Mouse (Mus musculus): Measurements from ENCODE around the gene Cnot1. TPM values are rescaled to one million over a fixed set of nuclear protein-coding genes. Genes with fewer than 3 reads are reported as not detected.
A peak's percentile ranks its signal among the peaks of the same experiment; 100 is the strongest.

Gene Cnot1
- polyA plus RNA-seq, 1 experiment from 2014 or later = 119 TPM

DNA sequence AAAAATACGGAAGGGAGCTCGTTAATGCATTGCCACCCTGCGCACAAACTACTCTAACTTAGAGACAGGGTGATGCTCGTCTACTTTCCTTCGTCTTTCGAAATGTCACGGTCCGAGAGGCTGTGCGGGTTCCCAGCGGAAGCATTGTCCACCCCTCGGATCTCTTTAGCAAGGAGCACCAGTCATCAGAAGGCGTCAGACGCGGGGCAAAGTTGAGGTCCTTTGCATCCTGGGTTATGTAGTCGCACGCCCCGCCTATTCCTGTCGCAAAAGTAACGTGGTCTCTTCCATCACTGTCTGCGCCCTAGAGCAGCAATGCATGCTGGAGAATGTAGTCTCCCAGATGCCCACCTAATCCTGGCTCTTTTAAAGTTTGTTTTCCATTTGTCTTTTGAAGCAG lies 597 bp upstream of the Cnot1 start:
- ATAC-seq (ENCODE audit: insufficient read depth, low FRiP score, low TSS enrichment) (peak; percentile 91), DNase-seq (ENCODE audit: low spot score) (peak; percentile 91)
- 0% methylated on average over 20 of the region's 20 CpGs for WGBS
- Histone ChIP-seq H3K9ac (ENCODE audit: low read length) (peak overlapping the region; percentile 45), H3K27me3 (ENCODE audit: control insufficient read depth, insufficient read depth, low read length) (no peaks in the 10 kb centered on the region), H3K4me1 (ENCODE audit: control insufficient read depth, insufficient read depth, low read length) (peaks cover 11% of the 10 kb centered on the region), H3K4me2 (ENCODE audit: low read depth) (peak overlapping the region; percentile 68), H3K36me3 (ENCODE audit: control insufficient read depth, insufficient read depth, low read length) (no peaks in the 10 kb centered on the region), H3K9me3 (ENCODE audit: control insufficient read depth, low read length) (no peaks in the 10 kb centered on the region), H3K4me3 (ENCODE audit: low read depth, low read length) (peak overlapping the region; percentile 98), H3K27ac (ENCODE audit: low read depth, low read length) (peak overlapping the region; percentile 84)

DNA sequence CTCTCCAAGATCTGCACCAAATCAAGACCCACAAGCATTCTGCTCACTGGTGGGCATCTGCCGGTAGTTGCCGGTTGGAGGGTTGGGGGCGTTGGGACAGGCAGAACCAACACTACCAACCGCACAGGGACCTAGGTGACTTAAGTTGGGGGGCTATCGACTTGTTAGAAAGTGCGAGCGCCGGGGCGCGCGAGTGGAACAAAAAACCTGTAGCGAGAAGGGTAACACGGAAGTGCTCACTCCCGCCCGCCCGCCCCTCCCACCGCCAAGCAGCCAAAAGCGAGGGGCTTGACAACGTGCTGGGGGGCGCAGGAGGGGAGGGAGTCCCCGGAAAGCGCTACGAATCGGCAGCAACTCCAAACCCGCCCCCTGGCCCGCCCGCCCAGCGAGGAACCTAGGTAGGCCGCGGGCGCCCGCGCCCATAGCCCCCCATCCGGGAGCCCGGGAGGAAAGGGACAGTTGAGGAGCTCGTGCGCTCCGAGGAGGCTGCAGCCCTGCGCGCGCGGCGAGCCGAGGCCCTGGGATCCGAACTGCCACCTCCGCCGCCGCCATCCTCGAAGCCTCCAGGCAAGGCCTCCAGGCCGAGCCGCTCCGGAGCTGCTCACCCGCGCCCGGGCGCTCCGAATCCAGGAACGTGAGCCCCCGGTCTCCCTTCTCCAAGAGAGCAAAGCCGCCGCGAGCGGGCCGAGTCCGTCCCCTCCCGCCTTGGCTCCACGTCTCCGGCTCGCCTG lies 638 bp downstream of the Cnot1 start:
- no peaks in the 10 kb centered on the region for H3K27me3 ChIP-seq (ENCODE audit: control insufficient read depth, insufficient read depth, low read length)
- peak overlapping the region; percentile 92 for H3K4me2 ChIP-seq (ENCODE audit: low read depth)
- peak overlapping the region; percentile 97 for H3K9ac ChIP-seq (ENCODE audit: low read length)
- H3K36me3 ChIP-seq (ENCODE audit: control insufficient read depth, insufficient read depth, low read length) = no peaks in the 10 kb centered on the region
- peak overlapping the region; percentile 98 for H3K4me3 ChIP-seq (ENCODE audit: low read depth, low read length)
- ATAC-seq (ENCODE audit: insufficient read depth, low FRiP score, low TSS enrichment) (peak; percentile 13), DNase-seq (ENCODE audit: low spot score) (peak; percentile 41)
- WGBS = under 1% methylated on average over 52 of the region's 69 CpGs
- H3K4me1 ChIP-seq (ENCODE audit: control insufficient read depth, insufficient read depth, low read length) = peaks cover 11% of the 10 kb centered on the region
- H3K27ac ChIP-seq (ENCODE audit: low read depth, low read length) = peak overlapping the region; percentile 81
- H3K9me3 ChIP-seq (ENCODE audit: control insufficient read depth, low read length) = no peaks in the 10 kb centered on the region

DNA sequence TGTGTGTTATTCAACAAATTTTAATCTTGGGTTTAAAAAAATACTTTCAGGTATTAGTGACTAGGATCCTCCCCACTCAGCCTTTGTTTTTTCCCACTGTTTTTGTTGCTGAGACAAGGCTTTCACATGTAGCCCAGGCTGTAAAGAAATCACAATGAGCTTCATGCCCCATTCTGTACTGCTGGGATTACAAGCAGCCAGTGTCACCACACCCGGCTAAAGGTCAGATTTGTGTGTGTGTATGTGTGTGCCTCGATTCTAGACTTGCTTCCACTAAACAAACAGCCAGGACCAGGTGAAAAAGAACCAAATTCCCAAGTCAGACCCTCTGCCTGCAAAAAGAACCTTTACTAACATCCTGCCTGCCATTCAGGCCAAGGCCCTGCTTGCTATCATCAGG lies 1.8 kb downstream of the Cnot1 start:
- DNase-seq (ENCODE audit: low spot score) (no peak), ATAC-seq (ENCODE audit: insufficient read depth, low FRiP score, low TSS enrichment) (no peak)
- H3K27ac ChIP-seq (ENCODE audit: low read depth, low read length) = no peak overlapping the region
- H3K36me3 ChIP-seq (ENCODE audit: control insufficient read depth, insufficient read depth, low read length) = no peaks in the 10 kb centered on the region
- peak overlapping the region; percentile 97 for H3K9ac ChIP-seq (ENCODE audit: low read length)
- peaks cover 11% of the 10 kb centered on the region for H3K4me1 ChIP-seq (ENCODE audit: control insufficient read depth, insufficient read depth, low read length)
- peak overlapping the region; percentile 92 for H3K4me2 ChIP-seq (ENCODE audit: low read depth)
- WGBS = 73% methylated on average over 2 of the region's 2 CpGs
- peak overlapping the region; percentile 98 for H3K4me3 ChIP-seq (ENCODE audit: low read depth, low read length)
- H3K9me3 ChIP-seq (ENCODE audit: control insufficient read depth, low read length) = no peaks in the 10 kb centered on the region
- no peaks in the 10 kb centered on the region for H3K27me3 ChIP-seq (ENCODE audit: control insufficient read depth, insufficient read depth, low read length)

DNA sequence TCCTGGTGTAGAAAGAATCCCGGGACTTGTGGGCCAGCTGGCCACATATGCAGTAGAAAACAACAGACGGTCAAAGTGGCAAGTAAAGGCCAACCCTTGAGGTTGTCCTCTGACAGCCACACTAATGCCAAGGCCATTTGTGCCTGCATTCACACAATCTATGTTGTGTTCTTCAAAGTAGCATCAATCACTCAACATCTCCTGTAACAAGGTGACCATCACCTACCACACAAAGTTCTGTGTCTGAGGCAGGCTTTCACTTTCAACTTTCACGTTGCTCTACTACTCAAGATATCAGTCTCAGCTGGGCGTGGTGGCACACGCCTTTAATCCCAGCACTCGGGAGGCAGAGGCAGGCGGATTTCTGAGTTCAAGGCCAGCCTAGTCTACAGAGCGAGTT lies 5.0 kb downstream of the Cnot1 start:
- Histone ChIP-seq H3K4me1 (ENCODE audit: control insufficient read depth, insufficient read depth, low read length) (peaks cover 11% of the 10 kb centered on the region), H3K27me3 (ENCODE audit: control insufficient read depth, insufficient read depth, low read length) (no peaks in the 10 kb centered on the region), H3K9me3 (ENCODE audit: control insufficient read depth, low read length) (no peaks in the 10 kb centered on the region), H3K4me2 (ENCODE audit: low read depth) (no peak overlapping the region), H3K36me3 (ENCODE audit: control insufficient read depth, insufficient read depth, low read length) (no peaks in the 10 kb centered on the region), H3K27ac (ENCODE audit: low read depth, low read length) (no peak overlapping the region), H3K4me3 (ENCODE audit: low read depth, low read length) (no peak overlapping the region), H3K9ac (ENCODE audit: low read length) (no peak overlapping the region)
- 92% methylated on average over 8 of the region's 8 CpGs for WGBS
- DNase-seq (ENCODE audit: low spot score) (no peak), ATAC-seq (ENCODE audit: insufficient read depth, low FRiP score, low TSS enrichment) (no peak)

DNA sequence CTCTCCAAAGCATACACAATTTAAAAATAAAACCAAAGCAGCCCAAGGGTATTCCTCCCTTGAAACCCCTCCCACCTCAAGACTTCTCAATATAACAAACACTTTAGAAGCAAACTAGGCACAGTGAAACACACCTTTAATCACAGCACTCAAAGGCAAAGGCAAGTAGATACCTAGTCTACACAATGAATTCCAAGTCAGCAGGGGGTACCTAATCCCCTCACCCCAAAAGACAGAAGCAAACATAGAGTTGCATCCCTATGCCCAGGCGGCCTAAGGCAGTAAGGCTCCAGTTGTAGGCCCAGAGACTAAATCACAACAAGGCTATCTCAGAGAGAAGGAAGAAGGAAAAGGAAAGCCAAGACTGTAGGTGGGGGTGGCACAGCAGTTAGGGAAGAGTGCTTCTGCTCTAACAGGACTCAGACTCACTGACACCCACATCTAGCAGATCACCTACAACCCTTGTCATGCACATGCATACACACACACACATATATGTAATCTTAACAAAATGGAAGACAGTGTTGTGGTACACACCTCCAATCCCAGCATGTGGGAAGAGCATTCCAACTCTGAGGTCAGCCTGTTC lies 5.7 kb downstream of the Cnot1 start:
- Histone ChIP-seq H3K4me1 (ENCODE audit: control insufficient read depth, insufficient read depth, low read length) (peaks cover 11% of the 10 kb centered on the region), H3K27ac (ENCODE audit: low read depth, low read length) (no peak overlapping the region), H3K4me2 (ENCODE audit: low read depth) (no peak overlapping the region), H3K9ac (ENCODE audit: low read length) (no peak overlapping the region), H3K27me3 (ENCODE audit: control insufficient read depth, insufficient read depth, low read length) (no peaks in the 10 kb centered on the region), H3K36me3 (ENCODE audit: control insufficient read depth, insufficient read depth, low read length) (no peaks in the 10 kb centered on the region), H3K9me3 (ENCODE audit: control insufficient read depth, low read length) (no peaks in the 10 kb centered on the region), H3K4me3 (ENCODE audit: low read depth, low read length) (no peak overlapping the region)
- ATAC-seq (ENCODE audit: insufficient read depth, low FRiP score, low TSS enrichment) (no peak), DNase-seq (ENCODE audit: low spot score) (no peak)
- 88% methylated on average over 1 of the region's 1 CpGs for WGBS

DNA sequence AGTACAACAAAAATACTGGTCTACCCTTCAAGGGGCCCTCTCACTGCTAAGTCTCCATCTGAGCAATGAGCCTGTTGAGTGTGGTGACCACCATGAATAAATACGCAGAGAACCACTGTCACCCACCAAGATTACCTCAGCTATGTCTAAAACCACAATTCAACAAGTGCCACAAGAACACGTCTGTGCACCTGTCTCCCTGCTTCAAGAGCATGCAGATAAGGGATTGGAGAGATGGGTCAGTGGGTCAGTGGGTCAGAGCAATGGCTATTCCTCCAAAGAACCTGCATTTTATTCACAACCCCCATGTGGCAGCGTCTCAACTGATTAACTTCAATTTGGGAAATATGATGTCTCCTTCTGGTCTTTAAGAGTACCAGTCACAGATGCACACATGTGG lies 6.9 kb downstream of the Cnot1 start:
- WGBS = 96% methylated on average over 3 of the region's 3 CpGs
- no peak overlapping the region for H3K27ac ChIP-seq (ENCODE audit: low read depth, low read length)
- no peaks in the 10 kb centered on the region for H3K9me3 ChIP-seq (ENCODE audit: control insufficient read depth, low read length)
- H3K36me3 ChIP-seq (ENCODE audit: control insufficient read depth, insufficient read depth, low read length) = no peaks in the 10 kb centered on the region
- H3K9ac ChIP-seq (ENCODE audit: low read length) = no peak overlapping the region
- H3K4me3 ChIP-seq (ENCODE audit: low read depth, low read length) = no peak overlapping the region
- no peaks in the 10 kb centered on the region for H3K27me3 ChIP-seq (ENCODE audit: control insufficient read depth, insufficient read depth, low read length)
- peaks cover 2% of the 10 kb centered on the region for H3K4me1 ChIP-seq (ENCODE audit: control insufficient read depth, insufficient read depth, low read length)
- DNase-seq (ENCODE audit: low spot score) (no peak), ATAC-seq (ENCODE audit: insufficient read depth, low FRiP score, low TSS enrichment) (no peak)
- H3K4me2 ChIP-seq (ENCODE audit: low read depth) = no peak overlapping the region

DNA sequence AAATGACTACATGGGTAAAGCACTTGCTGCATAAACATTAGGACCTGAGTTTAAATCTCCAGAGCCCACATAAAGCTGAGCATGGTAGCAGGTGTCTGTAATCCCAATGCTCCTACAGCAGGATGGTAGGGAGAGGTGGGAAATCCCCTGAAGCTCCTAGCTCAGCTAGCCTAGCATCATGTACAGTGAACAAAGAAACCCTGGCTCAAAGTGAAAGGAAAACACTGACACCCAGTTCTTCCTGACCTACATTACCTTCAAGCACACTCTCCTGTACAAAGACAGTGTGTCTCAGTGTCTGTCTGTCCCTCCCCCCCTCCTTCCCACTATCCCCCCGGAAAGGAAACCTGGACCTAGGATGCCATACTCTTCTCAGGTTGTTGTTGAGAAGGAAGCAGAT lies 7.4 kb downstream of the Cnot1 start:
- H3K9me3 ChIP-seq (ENCODE audit: control insufficient read depth, low read length) = no peaks in the 10 kb centered on the region
- no peaks in the 10 kb centered on the region for H3K27me3 ChIP-seq (ENCODE audit: control insufficient read depth, insufficient read depth, low read length)
- no peak overlapping the region for H3K4me3 ChIP-seq (ENCODE audit: low read depth, low read length)
- no peak for DNase-seq (ENCODE audit: low spot score)
- H3K9ac ChIP-seq (ENCODE audit: low read length) = no peak overlapping the region
- H3K4me1 ChIP-seq (ENCODE audit: control insufficient read depth, insufficient read depth, low read length) = no peaks in the 10 kb centered on the region; the same call in 1 of the 2 replicates
- WGBS = 75% methylated on average over 1 of the region's 1 CpGs
- no peaks in the 10 kb centered on the region for H3K36me3 ChIP-seq (ENCODE audit: control insufficient read depth, insufficient read depth, low read length)
- no peak overlapping the region for H3K27ac ChIP-seq (ENCODE audit: low read depth, low read length)
- no peak overlapping the region for H3K4me2 ChIP-seq (ENCODE audit: low read depth)
- ATAC-seq (ENCODE audit: insufficient read depth, low FRiP score, low TSS enrichment) = no peak

DNA sequence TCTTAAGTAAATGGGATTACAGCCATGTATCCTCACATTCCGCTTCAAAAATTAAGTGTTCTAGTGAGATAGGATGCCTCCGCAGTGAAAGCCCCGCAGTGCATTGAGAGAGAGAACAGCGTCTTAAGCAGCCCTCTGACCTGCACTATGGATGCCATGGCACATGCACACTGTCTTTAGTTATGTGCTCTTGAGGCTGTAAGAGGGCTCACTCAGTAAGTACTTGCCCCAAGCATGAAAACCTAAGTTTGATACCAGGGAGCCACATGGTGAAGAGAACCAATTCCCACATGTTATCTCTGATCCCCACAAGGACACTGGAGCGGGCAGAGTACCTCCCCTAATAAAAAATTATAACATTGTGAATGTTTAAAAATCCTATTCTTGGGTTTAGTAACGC lies 8.1 kb downstream of the Cnot1 start:
- no peak overlapping the region for H3K27ac ChIP-seq (ENCODE audit: low read depth, low read length)
- H3K27me3 ChIP-seq (ENCODE audit: control insufficient read depth, insufficient read depth, low read length) = no peaks in the 10 kb centered on the region
- H3K4me3 ChIP-seq (ENCODE audit: low read depth, low read length) = no peak overlapping the region
- DNase-seq (ENCODE audit: low spot score) = no peak
- H3K4me1 ChIP-seq (ENCODE audit: control insufficient read depth, insufficient read depth, low read length) = no peaks in the 10 kb centered on the region
- H3K9ac ChIP-seq (ENCODE audit: low read length) = no peak overlapping the region
- H3K9me3 ChIP-seq (ENCODE audit: control insufficient read depth, low read length) = no peaks in the 10 kb centered on the region
- ATAC-seq (ENCODE audit: insufficient read depth, low FRiP score, low TSS enrichment) = no peak
- WGBS = 98% methylated on average over 6 of the region's 6 CpGs
- no peak overlapping the region for H3K4me2 ChIP-seq (ENCODE audit: low read depth)
- no peaks in the 10 kb centered on the region for H3K36me3 ChIP-seq (ENCODE audit: control insufficient read depth, insufficient read depth, low read length)

Data from neural tube, embryonic 11.5 days (tissue).